Mouse (Mus musculus) CH12.LX (cell line): ENCODE results near the gene Map7d1. TPM values are rescaled to one million over a fixed set of nuclear protein-coding genes. Genes with fewer than 3 reads are reported as not detected.

Experiments
- DNase-seq: peaks from one replicate; pipeline ENCODE4 v3.0.0-alpha.2; 2013; ENCODE audit errors: extremely low read depth
- H3K27ac ChIP-seq: 2 replicates; pipeline ENCODE4 v1.5.1; 2012; ENCODE audit warnings: low read depth, mild to moderate bottlenecking, control low read depth, moderate library complexity; ENCODE audit not compliant: insufficient read depth
- H3K27me3 ChIP-seq: replicated peaks from 2 replicates; pipeline ENCODE3; 2012; ENCODE audit warnings: inconsistent platforms
- H3K36me3 ChIP-seq, 2 experiments: replicated peaks in 1 of 2; 2 replicates each; pipeline versions ENCODE3 to v1.6.1; 2012; ENCODE audit warnings: inconsistent platforms in 1 of 2, low read length in 1 of 2, mild to moderate bottlenecking in 1 of 2, mixed read lengths in 1 of 2, moderate library complexity in 1 of 2; ENCODE audit not compliant: control insufficient read depth in 1 of 2, insufficient read depth in 1 of 2
- H3K4me1 ChIP-seq, 2 experiments: 2 replicates each; pipeline ENCODE4 v1.6.1; 2012; ENCODE audit warnings: inconsistent platforms in 1 of 2, moderate library complexity in 1 of 2; ENCODE audit not compliant: insufficient read depth in 2 of 2, control insufficient read depth in 1 of 2
- H3K4me2 ChIP-seq: 2 replicates; pipeline ENCODE4 v1.6.1; 2012; ENCODE audit warnings: low read depth, mild to moderate bottlenecking, control low read depth; ENCODE audit not compliant: poor library complexity, insufficient read depth, severe bottlenecking
- H3K4me3 ChIP-seq, 3 experiments: fragments of 150-350 bp in 1 of 3; sonication (generic) in 1 of 3; replicated peaks in 1 of 3; 2 replicates each; pipeline versions ENCODE3 to v1.5.1; 2011 to 2012; ENCODE audit warnings: low read depth in 2 of 3, low read length in 2 of 3, mild to moderate bottlenecking in 2 of 3, moderate library complexity in 2 of 3, control low read depth in 1 of 3, improper control_type of control experiment in 1 of 3, inconsistent platforms in 1 of 3, mixed read lengths in 1 of 3; ENCODE audit not compliant: poor library complexity in 1 of 3
- H3K79me2 ChIP-seq: replicated peaks from 2 replicates; pipeline ENCODE4 v1.6.1; 2012; ENCODE audit warnings: mild to moderate bottlenecking, moderate library complexity; ENCODE audit not compliant: control insufficient read depth, poor library complexity, insufficient read depth, severe bottlenecking; ENCODE audit errors: extremely low read depth
- H3K9ac ChIP-seq: 2 replicates; pipeline ENCODE4 v1.6.1; 2012; ENCODE audit warnings: low read depth, mild to moderate bottlenecking, control low read depth, moderate library complexity; ENCODE audit not compliant: insufficient read depth
- H3K9me3 ChIP-seq: replicated peaks from 2 replicates; pipeline ENCODE3; 2012; ENCODE audit warnings: low read length, inconsistent platforms, mixed read lengths
- BHLHE40 ChIP-seq: IDR thresholded peaks from 2 replicates; pipeline ENCODE4 v1.6.1; 2011; ENCODE audit warnings: mild to moderate bottlenecking, low read depth, low read length, improper control_type of control experiment
- CHD1 ChIP-seq: IDR thresholded peaks from 2 replicates; pipeline ENCODE4 v1.6.1; 2012; ENCODE audit warnings: low read depth, low read length, improper control_type of control experiment, inconsistent platforms
- CTCF ChIP-seq, 2 experiments: IDR thresholded peaks in 1 of 2; conservative IDR thresholded peaks in 1 of 2; 2 replicates each; pipeline ENCODE4 v1.5.1; 2011 to 2012; ENCODE audit warnings: low read depth in 2 of 2, low read length in 2 of 2, improper control_type of control experiment in 1 of 2, inconsistent platforms in 1 of 2, mild to moderate bottlenecking in 1 of 2, moderate library complexity in 1 of 2
- E2F4 ChIP-seq: IDR thresholded peaks from 2 replicates; pipeline ENCODE4 v1.6.1; 2011; ENCODE audit warnings: low read depth, low read length, improper control_type of control experiment; ENCODE audit not compliant: insufficient replicate concordance
- ELF1 ChIP-seq: IDR thresholded peaks from 2 replicates; pipeline ENCODE4 v1.6.1; 2014; ENCODE audit warnings: low read depth, mild to moderate bottlenecking, inconsistent platforms, low read length, improper control_type of control experiment
- ETS1 ChIP-seq: conservative IDR thresholded peaks from 2 replicates; pipeline ENCODE4 v1.6.1; 2012; ENCODE audit warnings: low read depth, mild to moderate bottlenecking, inconsistent platforms, low read length, improper control_type of control experiment, moderate library complexity
- IRF4 ChIP-seq: IDR thresholded peaks from 2 replicates; pipeline ENCODE4 v1.6.1; 2014; ENCODE audit warnings: low read depth, mild to moderate bottlenecking, inconsistent platforms, low read length, improper control_type of control experiment
- MAZ ChIP-seq: IDR thresholded peaks from 2 replicates; pipeline ENCODE4 v1.6.1; 2012; ENCODE audit warnings: low read depth, mild to moderate bottlenecking, inconsistent platforms, low read length, improper control_type of control experiment, moderate library complexity
- MEF2A ChIP-seq: IDR thresholded peaks from 2 replicates; pipeline ENCODE4 v1.6.1; 2014; ENCODE audit warnings: low read depth, mild to moderate bottlenecking, inconsistent platforms, low read length, improper control_type of control experiment, borderline replicate concordance
- MXI1 ChIP-seq: IDR thresholded peaks from 2 replicates; pipeline ENCODE4 v1.6.1; 2011; ENCODE audit warnings: mild to moderate bottlenecking, low read depth, low read length, improper control_type of control experiment
- NELFE ChIP-seq: IDR thresholded peaks from 2 replicates; pipeline ENCODE4 v1.6.1; 2011; ENCODE audit warnings: low read depth, low read length, improper control_type of control experiment
- NRF1 ChIP-seq: IDR thresholded peaks from 2 replicates; pipeline ENCODE4 v1.6.1; 2014; ENCODE audit warnings: low read depth, mild to moderate bottlenecking, inconsistent platforms, low read length, improper control_type of control experiment, moderate library complexity
- POLR2A ChIP-seq: IDR thresholded peaks from 2 replicates; pipeline ENCODE4 v1.6.1; 2011; ENCODE audit warnings: low read depth, mild to moderate bottlenecking, improper control_type of control experiment, low read length
- POLR2AphosphoS2 ChIP-seq: IDR thresholded peaks from 2 replicates; pipeline ENCODE4 v1.6.1; 2011; ENCODE audit warnings: low read depth, low read length, improper control_type of control experiment
- RAD21 ChIP-seq: IDR thresholded peaks from 2 replicates; pipeline ENCODE4 v1.6.1; 2011; ENCODE audit warnings: low read depth, mild to moderate bottlenecking, low read length, improper control_type of control experiment, moderate library complexity
- TBP ChIP-seq: conservative IDR thresholded peaks from 2 replicates; pipeline ENCODE4 v1.6.1; 2011; ENCODE audit warnings: low read depth, low read length, improper control_type of control experiment
- TCF12 ChIP-seq: IDR thresholded peaks from 2 replicates; pipeline ENCODE4 v1.6.1; 2014; ENCODE audit warnings: low read depth, mild to moderate bottlenecking, inconsistent platforms, low read length, improper control_type of control experiment
- UBTF ChIP-seq: IDR thresholded peaks from 2 replicates; pipeline ENCODE4 v1.6.1; 2012; ENCODE audit warnings: low read depth, mild to moderate bottlenecking, inconsistent platforms, low read length, improper control_type of control experiment, moderate library complexity
- USF1 ChIP-seq: IDR thresholded peaks from 2 replicates; pipeline ENCODE4 v1.6.1; 2014; ENCODE audit warnings: low read depth, mild to moderate bottlenecking, inconsistent platforms, low read length, improper control_type of control experiment
- ZMIZ1 ChIP-seq: IDR thresholded peaks from 2 replicates; pipeline ENCODE4 v1.6.1; 2012; ENCODE audit warnings: low read depth, mild to moderate bottlenecking, inconsistent platforms, low read length, improper control_type of control experiment
- dilution Hi-C: fragments of 300-500 bp; cut with MboI; formaldehyde crosslinking; loops from 2 replicates; pipeline ENCODE4 v1.14.3; 2020; ENCODE audit warnings: low sequenced_read_pairs; ENCODE audit not compliant: extremely low pct_unique_long_range_greater_than_20kb, extremely low pct_ligation_motif_present
- in situ Hi-C: fragments of 300-500 bp; cut with MboI; formaldehyde crosslinking; loops from 3 replicates; pipeline ENCODE4 v1.14.3; 2019; ENCODE audit warnings: low sequenced_read_pairs, low pct_ligation_motif_present, low pct_unique_long_range_greater_than_20kb, mixed read lengths
- polyA plus RNA-seq: library from polyadenylated mRNA; unstranded; fragments of >175 nt; gene quantifications from 2 replicates; pipeline ENCODE4 v1.2.1, GENCODE M21; 2012; ENCODE audit warnings: low read depth; ENCODE audit not compliant: insufficient read length
- total RNA-seq, 2 experiments: library from RNA; depleted of rRNA; stranded (reverse); fragments of 300-350 nt in 1 of 2; fragments of >200 nt in 1 of 2; gene quantifications; 2 replicates each; pipeline ENCODE4 v1.2.3; 2012 to 2014

Map7d1 gene
- total RNA-seq (2012; rRNA removed) (17.9 and 20.8 TPM in 2 replicates), total RNA-seq (2014; rRNA removed) (12.5 and 12.8 TPM in 2 replicates), polyA plus RNA-seq (62.2 and 72.2 TPM in 2 replicates)

GRCm38 (mm10) chr4:126256131-126256791 is at the start of gene Map7d1:
Map7d1 (minus strand) TSS chr4:126256343.
- H3K27me3 ChIP-seq: no peaks in the 10 kb centered on the region
- DNase-seq: peak; percentile 77
- dilution Hi-C loops: no loop called here
- H3K27ac ChIP-seq: peak within 1 kb of the TSS; percentile 73
- peaks cover 23% of the 10 kb centered on the region for H3K79me2 ChIP-seq
- peak within 1 kb of the TSS; percentile 96 for H3K9ac ChIP-seq
- H3K9me3 ChIP-seq: no peaks in the 10 kb centered on the region
- in situ Hi-C loops: no loop called here
- peaks cover 27 to 66% of the 10 kb centered on the region in 2 experiments for H3K4me1 ChIP-seq
- H3K36me3 ChIP-seq: peaks cover 0 to 18% of the 10 kb centered on the region in 2 experiments
- H3K4me3 ChIP-seq: peak within 1 kb of the TSS; percentile 82 to 97 (median 82)
- TF ChIP-seq ETS1 (peak; percentile 18; the same call in 1 of the 2 replicates), USF1 (no peak), POLR2A (peak; percentile 85), MXI1 (peak; percentile 15; the same call in 1 of the 2 replicates), E2F4 (no peak), IRF4 (0 out of 2 replicates have a peak, but pooled peaks have one; percentile 7), NRF1 (peak; percentile 42; the same call in 1 of the 2 replicates), TBP (peak; percentile 88), CTCF (conservative IDR thresholded peaks at IDR 0.05 in 1 of 2, IDR thresholded peaks at IDR 0.05 in 1 of 2; ENCODE audit: low read depth in 2 of 2, low read length in 2 of 2) (no peak), BHLHE40 (peak; percentile 49; the same call in 1 of the 2 replicates), ZMIZ1 (peak; percentile 92), TCF12 (peak; percentile 79), NELFE (peak; percentile 79), ELF1 (peak; percentile 23; the same call in 1 of the 2 replicates), UBTF (peak; percentile 93), RAD21 (no peak), MAZ (peak; percentile 32; the same call in 1 of the 2 replicates), MEF2A (peak; percentile 51; the same call in 1 of the 2 replicates), CHD1 (peak; percentile 99), POLR2AphosphoS2 (peak; percentile 43; the same call in 1 of the 2 replicates)
- H3K4me2 ChIP-seq: peak within 1 kb of the TSS; percentile 98
